Comparison of ENCODE assay signal across 20 mouse cellular contexts in genomic region chr2:59536958-59537357, GRCm38 (mm10). TPM values are rescaled to one million over a fixed set of nuclear protein-coding genes. Genes with fewer than 3 reads are reported as not detected.
"Had no signal": no experiment of that assay in that cellular context is flagged by ENCODE, and none has a peak within 500 bp of the region (broad histone marks: within the 10 kb centered on the region; RNA-seq: fewer than 3 reads in every experiment).

No protein-coding gene starts in this region.

- H3K4me1 ChIP-seq: midbrain, embryonic 13.5 days; midbrain, embryonic 15.5 days; neural tube, embryonic 12.5 days had no signal

- H3K27ac ChIP-seq: lung, embryonic 15.5 days; macrophage; midbrain, embryonic 13.5 days; midbrain, embryonic 15.5 days; neural tube, embryonic 12.5 days had no signal

- H3K36me3 ChIP-seq: lung, embryonic 15.5 days; midbrain, embryonic 13.5 days; midbrain, embryonic 15.5 days; neural tube, embryonic 12.5 days had no signal

- H3K4me2 ChIP-seq: lung, embryonic 15.5 days; midbrain, embryonic 11.5 days; midbrain, embryonic 13.5 days; midbrain, embryonic 15.5 days; neural tube, embryonic 12.5 days had no signal

- H3K9ac ChIP-seq: liver, postnatal 0 days; lung, embryonic 15.5 days; midbrain, embryonic 13.5 days; midbrain, embryonic 15.5 days; neural tube, embryonic 12.5 days had no signal

- H3K27me3 ChIP-seq: lung, embryonic 15.5 days; midbrain, embryonic 13.5 days; midbrain, embryonic 15.5 days; neural tube, embryonic 12.5 days had no signal

- H3K9me3 ChIP-seq: lung, embryonic 15.5 days; megakaryocyte, embryonic 14.5 days; midbrain, embryonic 13.5 days; midbrain, embryonic 15.5 days; neural tube, embryonic 12.5 days had no signal

- DNase-seq: liver, postnatal 0 days; lung, adult 2 months; lung, postnatal 14 days; lung, postnatal 36 days; right cerebral cortex, postnatal 14 days; thymus, adult 18-20 months; thymus, postnatal 14 days; thymus, postnatal 36 days had no signal

- H3K4me3 ChIP-seq: lung, embryonic 15.5 days; megakaryocyte, embryonic 14.5 days; midbrain, embryonic 13.5 days; midbrain, embryonic 15.5 days; neural tube, embryonic 12.5 days had no signal

- ATAC-seq: liver, postnatal 0 days; lung, postnatal 0 days; midbrain, embryonic 13.5 days; midbrain, embryonic 15.5 days had no signal

RNA-seq across cellular contexts. Expression of gene Dapl1, which starts 52.5 kb away (rescaled TPM):
- total RNA-seq: megakaryocyte progenitor cell, adult 5-6 weeks; midbrain, postnatal 0 days; monocyte, adult 5-6 weeks had no signal
- polyA plus RNA-seq: liver, postnatal 0 days; macrophage; neural tube, embryonic 12.5 days; neural tube, embryonic 14.5 days had no signal
